28 mouse cellular contexts compared by ENCODE assay signal in genomic region chr2:127189574-127189973, GRCm38 (mm10). TPM values are rescaled to one million over a fixed set of nuclear protein-coding genes. Genes with fewer than 3 reads are reported as not detected.
A peak's percentile ranks its signal among the peaks of the same experiment; 100 is the strongest.
DNase-seq lines count a peak whose midpoint lies in the region; ATAC-seq and TF ChIP-seq lines count a peak whose summit lies in the region.
"Had no signal": no experiment of that assay in that cellular context is flagged by ENCODE, and none has a peak within 500 bp of the region (broad histone marks: within the 10 kb centered on the region; RNA-seq: fewer than 3 reads in every experiment).

No protein-coding gene starts in this region.

- no peaks in the 10 kb centered on the region for H3K9me3 ChIP-seq in hindbrain, embryonic 16.5 days (ENCODE audit: control insufficient read depth, low read length)
- H3K9me3 ChIP-seq: embryonic facial prominence, embryonic 13.5 days; embryonic facial prominence, embryonic 15.5 days; forebrain, embryonic 10.5 days; forebrain, embryonic 12.5 days; G1E had no signal

- no peak overlapping the region; the same call in 1 of the 2 replicates for H3K27ac ChIP-seq in testis, adult 2 months (ENCODE audit: control insufficient read depth, insufficient read depth, low read depth, low read length)
- no peak overlapping the region for H3K27ac ChIP-seq in hindbrain, embryonic 16.5 days (ENCODE audit: low read depth, low read length)
- H3K27ac ChIP-seq: embryonic facial prominence, embryonic 13.5 days; embryonic facial prominence, embryonic 15.5 days; forebrain, embryonic 10.5 days; forebrain, embryonic 12.5 days had no signal

- H3K9ac ChIP-seq in hindbrain, embryonic 16.5 days (ENCODE audit: low read depth, low read length): no peak overlapping the region
- H3K9ac ChIP-seq: embryonic facial prominence, embryonic 13.5 days; embryonic facial prominence, embryonic 15.5 days; forebrain, embryonic 12.5 days had no signal

- no peaks in the 10 kb centered on the region for H3K4me1 ChIP-seq in testis, adult 2 months (ENCODE audit: control insufficient read depth, insufficient read depth, low read length)
- no peaks in the 10 kb centered on the region for H3K4me1 ChIP-seq in hindbrain, embryonic 16.5 days (ENCODE audit: control insufficient read depth, insufficient read depth, low read depth, low read length)
- H3K4me1 ChIP-seq: embryonic facial prominence, embryonic 13.5 days; embryonic facial prominence, embryonic 15.5 days; forebrain, embryonic 10.5 days; forebrain, embryonic 12.5 days had no signal

- TF ChIP-seq CTCF in testis, adult 2 months (IDR thresholded peaks at IDR 0.05; ENCODE audit: control insufficient read depth, insufficient read depth, insufficient replicate concordance, low read depth, low read length): no peak

- no peak for TF ChIP-seq POLR2A in testis, adult 2 months (IDR thresholded peaks at IDR 0.05; ENCODE audit: control insufficient read depth, low read depth, low read length)

- H3K36me3 ChIP-seq in testis, adult 2 months (ENCODE audit: control insufficient read depth, insufficient read depth, low read length): no peaks in the 10 kb centered on the region
- no peaks in the 10 kb centered on the region for H3K36me3 ChIP-seq in hindbrain, embryonic 16.5 days (ENCODE audit: control insufficient read depth, insufficient read depth, low read length)
- H3K36me3 ChIP-seq: embryonic facial prominence, embryonic 13.5 days; embryonic facial prominence, embryonic 15.5 days; forebrain, embryonic 10.5 days; forebrain, embryonic 12.5 days; G1E had no signal

- H3K4me3 ChIP-seq in testis, adult 2 months (ENCODE audit: control insufficient read depth, low read depth, low read length): peak overlapping the region; percentile 82
- H3K4me3 ChIP-seq in hindbrain, embryonic 16.5 days (ENCODE audit: low read length): no peak overlapping the region
- H3K4me3 ChIP-seq: embryonic facial prominence, embryonic 13.5 days; embryonic facial prominence, embryonic 15.5 days; erythroblast, embryonic 14.5 days; forebrain, embryonic 10.5 days; forebrain, embryonic 12.5 days had no signal

- H3K4me2 ChIP-seq in hindbrain, embryonic 16.5 days (ENCODE audit: low read length): no peak overlapping the region
- H3K4me2 ChIP-seq: embryonic facial prominence, embryonic 13.5 days; embryonic facial prominence, embryonic 15.5 days; forebrain, embryonic 12.5 days had no signal

- DNase-seq in testis, postnatal 14 days (ENCODE audit: low spot score): no peak
- no peak for DNase-seq in cerebellum, postnatal 4 days (ENCODE audit: low spot score in 2 of 2)
- no peak for DNase-seq in urinary bladder, postnatal 36 days (ENCODE audit: low spot score in 2 of 2)
- DNase-seq: adrenal gland, adult 8-10 months; adrenal gland, postnatal 14 days; cerebellum, adult 11 months; cerebellum, adult 18-20 months; cerebellum, adult 8-10 months; cerebellum, adult 9-11 months; cerebellum, postnatal 14 days; cerebellum, postnatal 36 days; embryo, embryonic 11 days had no signal

- peak; percentile 47; the same call in 1 of the 2 replicates for ATAC-seq in common myeloid progenitor, adult 5-6 weeks (replicated peaks; ENCODE audit: low read depth, poor library complexity, severe bottlenecking)
- peak; percentile 83 to 91 for ATAC-seq in hematopoietic stem cell, adult 5-6 weeks (replicated peaks in 1 of 2; ENCODE audit: insufficient read depth in 1 of 2, low FRiP score in 2 of 2, low TSS enrichment in 1 of 2, low read depth in 1 of 2, poor library complexity in 2 of 2, severe bottlenecking in 2 of 2)
- no peak for ATAC-seq in hindbrain, embryonic 16.5 days
- ATAC-seq: activated CD4-positive, CD25-positive, alpha-beta regulatory T cell, adult 4 months; CD4-positive, CD25-positive, alpha-beta regulatory T cell, adult 4 months; forebrain, embryonic 14.5 days; forebrain, embryonic 16.5 days; Patski had no signal

- no peaks in the 10 kb centered on the region for H3K27me3 ChIP-seq in testis, adult 2 months (ENCODE audit: control insufficient read depth, insufficient read depth, low read length)
- no peaks in the 10 kb centered on the region for H3K27me3 ChIP-seq in hindbrain, embryonic 16.5 days (replicated peaks; ENCODE audit: control insufficient read depth, insufficient read depth, low read length)
- H3K27me3 ChIP-seq: CH12.LX; embryonic facial prominence, embryonic 13.5 days; embryonic facial prominence, embryonic 15.5 days had no signal

RNA-seq across cellular contexts. Expression of gene 1810024B03Rik, which starts 18.5 kb away (rescaled TPM):
- 6.4 and 8.1 TPM in 2 replicates for polyA plus RNA-seq in testis, adult 2 months (2012; rRNA removed)
- 4.4 and 6.5 TPM in 2 replicates for total RNA-seq in common myeloid progenitor, adult 5-6 weeks (2017)
- 3.8 and 7.1 TPM in 2 replicates for total RNA-seq in hematopoietic stem cell, adult 5-6 weeks (2017)
- polyA plus RNA-seq in hindbrain, embryonic 16.5 days (2015; fragmentation: Nextera tagmentation; extraction: Ambion mirVana): 0.88 and 0.96 TPM in 2 replicates
- polyA plus RNA-seq: erythroblast, embryonic 14.5 days had no signal

RNA-seq across cellular contexts. Expression of gene Snrnp200, which starts 18.6 kb away (rescaled TPM):
- polyA plus RNA-seq in testis, adult 2 months (2012; rRNA removed): 45.6 and 45.7 TPM in 2 replicates
- total RNA-seq in common myeloid progenitor, adult 5-6 weeks (2017): 180 and 226 TPM in 2 replicates
- 175 and 188 TPM in 2 replicates for total RNA-seq in hematopoietic stem cell, adult 5-6 weeks (2017)
- 40.1 and 51.3 TPM in 2 replicates for polyA plus RNA-seq in hindbrain, embryonic 16.5 days (2015; fragmentation: Nextera tagmentation; extraction: Ambion mirVana)

RNA-seq across cellular contexts. Expression of gene Itpripl1, which starts 46.3 kb away (rescaled TPM):
- polyA plus RNA-seq in testis, adult 2 months (2012; rRNA removed): 42.2 and 44.2 TPM in 2 replicates
- total RNA-seq in common myeloid progenitor, adult 5-6 weeks (2017): 24.5 and 25.4 TPM in 2 replicates
- 20.8 and 22.5 TPM in 2 replicates for total RNA-seq in hematopoietic stem cell, adult 5-6 weeks (2017)
- polyA plus RNA-seq in hindbrain, embryonic 16.5 days (2015; fragmentation: Nextera tagmentation; extraction: Ambion mirVana): 11.0 and 12.4 TPM in 2 replicates

RNA-seq across cellular contexts. Expression of gene Ncaph, which starts 55.8 kb away (rescaled TPM):
- polyA plus RNA-seq in testis, adult 2 months (2012; rRNA removed): 6.0 and 6.1 TPM in 2 replicates
- total RNA-seq in common myeloid progenitor, adult 5-6 weeks (2017): 58.5 and 73.9 TPM in 2 replicates
- total RNA-seq in hematopoietic stem cell, adult 5-6 weeks (2017): 45.5 and 58.5 TPM in 2 replicates
- polyA plus RNA-seq in hindbrain, embryonic 16.5 days (2015; fragmentation: Nextera tagmentation; extraction: Ambion mirVana): 14.5 and 19.8 TPM in 2 replicates

RNA-seq across cellular contexts. Expression of gene Ciao1, which starts 58.0 kb away (rescaled TPM):
- 24.7 and 28.7 TPM in 2 replicates for polyA plus RNA-seq in testis, adult 2 months (2012; rRNA removed)
- total RNA-seq in common myeloid progenitor, adult 5-6 weeks (2017): 21.1 and 36.1 TPM in 2 replicates
- total RNA-seq in hematopoietic stem cell, adult 5-6 weeks (2017): 34.3 and 35.6 TPM in 2 replicates
- 59.0 and 61.6 TPM in 2 replicates for polyA plus RNA-seq in hindbrain, embryonic 16.5 days (2015; fragmentation: Nextera tagmentation; extraction: Ambion mirVana)
